Mouse (Mus musculus): ENCODE results near the gene Pde1a. TPM values are rescaled to one million over a fixed set of nuclear protein-coding genes. Genes with fewer than 3 reads are reported as not detected.

The Pde1a gene
- polyA plus RNA-seq, 1 experiment, result 2.1 TPM

GRCm38 (mm10) chr2:80076323-80076722 lies 52.9 kb downstream of the Pde1a start:
- WGBS, result 84% methylated on average over 4 of the region's 4 CpGs
- Histone ChIP-seq H3K4me1 (ENCODE audit: control insufficient read depth, insufficient read depth, insufficient read length, low read length) (no peaks in the 10 kb centered on the region), H3K4me3 (ENCODE audit: low read depth, low read length) (no peak overlapping the region), H3K27me3 (ENCODE audit: control insufficient read depth, insufficient read depth, low read length) (no peaks in the 10 kb centered on the region), H3K36me3 (ENCODE audit: control insufficient read depth, insufficient read depth, low read length) (no peaks in the 10 kb centered on the region), H3K27ac (ENCODE audit: insufficient read depth, low read depth, low read length) (no peak overlapping the region)
- no peak for TF ChIP-seq CTCF (IDR thresholded peaks at IDR 0.05; ENCODE audit: extremely low read depth, insufficient read length, insufficient replicate concordance, low read depth, low read length)
- TF ChIP-seq POLR2A (IDR thresholded peaks at IDR 0.05; ENCODE audit: low read depth, low read length), result no peak

GRCm38 (mm10) chr2:80074531-80074930 lies 54.7 kb downstream of the Pde1a start:
- TF ChIP-seq POLR2A (IDR thresholded peaks at IDR 0.05; ENCODE audit: low read depth, low read length) (no peak), CTCF (IDR thresholded peaks at IDR 0.05; ENCODE audit: extremely low read depth, insufficient read length, insufficient replicate concordance, low read depth, low read length) (no peak)
- 89% methylated on average over 2 of the region's 2 CpGs for WGBS
- Histone ChIP-seq H3K4me1 (ENCODE audit: control insufficient read depth, insufficient read depth, insufficient read length, low read length) (no peaks in the 10 kb centered on the region), H3K4me3 (ENCODE audit: low read depth, low read length) (no peak overlapping the region), H3K27ac (ENCODE audit: insufficient read depth, low read depth, low read length) (no peak overlapping the region), H3K36me3 (ENCODE audit: control insufficient read depth, insufficient read depth, low read length) (no peaks in the 10 kb centered on the region), H3K27me3 (ENCODE audit: control insufficient read depth, insufficient read depth, low read length) (no peaks in the 10 kb centered on the region)

GRCm38 (mm10) chr2:80074046-80074445 lies 55.2 kb downstream of the Pde1a start:
- WGBS, result 46% methylated on average over 5 of the region's 5 CpGs
- no peaks in the 10 kb centered on the region for H3K27me3 ChIP-seq (ENCODE audit: control insufficient read depth, insufficient read depth, low read length)
- H3K36me3 ChIP-seq (ENCODE audit: control insufficient read depth, insufficient read depth, low read length), result no peaks in the 10 kb centered on the region
- no peaks in the 10 kb centered on the region for H3K4me1 ChIP-seq (ENCODE audit: control insufficient read depth, insufficient read depth, insufficient read length, low read length)
- no peak overlapping the region for H3K27ac ChIP-seq (ENCODE audit: insufficient read depth, low read depth, low read length)
- TF ChIP-seq CTCF (IDR thresholded peaks at IDR 0.05; ENCODE audit: extremely low read depth, insufficient read length, insufficient replicate concordance, low read depth, low read length) (no peak), POLR2A (IDR thresholded peaks at IDR 0.05; ENCODE audit: low read depth, low read length) (no peak)
- no peak overlapping the region for H3K4me3 ChIP-seq (ENCODE audit: low read depth, low read length)

- Histone ChIP-seq H3K4me3 (ENCODE audit: low read depth, low read length) (no peak overlapping the region), H3K4me1 (ENCODE audit: control insufficient read depth, insufficient read depth, insufficient read length, low read length) (no peaks in the 10 kb centered on the region), H3K27me3 (ENCODE audit: control insufficient read depth, insufficient read depth, low read length) (no peaks in the 10 kb centered on the region), H3K27ac (ENCODE audit: insufficient read depth, low read depth, low read length) (no peak overlapping the region), H3K36me3 (ENCODE audit: control insufficient read depth, insufficient read depth, low read length) (no peaks in the 10 kb centered on the region)
- TF ChIP-seq POLR2A (IDR thresholded peaks at IDR 0.05; ENCODE audit: low read depth, low read length) (no peak), CTCF (IDR thresholded peaks at IDR 0.05; ENCODE audit: extremely low read depth, insufficient read length, insufficient replicate concordance, low read depth, low read length) (no peak)
- 59% methylated on average over 2 of the region's 2 CpGs for WGBS
These were observed 55.8 kb downstream of the Pde1a start for GRCm38 (mm10) chr2:80073426-80073825.

- WGBS, result 68% methylated on average over 3 of the region's 3 CpGs
- no peaks in the 10 kb centered on the region for H3K27me3 ChIP-seq (ENCODE audit: control insufficient read depth, insufficient read depth, low read length)
- no peak overlapping the region for H3K27ac ChIP-seq (ENCODE audit: insufficient read depth, low read depth, low read length)
- TF ChIP-seq POLR2A (IDR thresholded peaks at IDR 0.05; ENCODE audit: low read depth, low read length), result no peak
- TF ChIP-seq CTCF (IDR thresholded peaks at IDR 0.05; ENCODE audit: extremely low read depth, insufficient read length, insufficient replicate concordance, low read depth, low read length), result no peak
- no peaks in the 10 kb centered on the region for H3K36me3 ChIP-seq (ENCODE audit: control insufficient read depth, insufficient read depth, low read length)
- H3K4me1 ChIP-seq (ENCODE audit: control insufficient read depth, insufficient read depth, insufficient read length, low read length), result no peaks in the 10 kb centered on the region
- no peak overlapping the region for H3K4me3 ChIP-seq (ENCODE audit: low read depth, low read length)
These were observed 59.5 kb downstream of the Pde1a start for GRCm38 (mm10) chr2:80069745-80070144.

- Histone ChIP-seq H3K27me3 (ENCODE audit: control insufficient read depth, insufficient read depth, low read length) (no peaks in the 10 kb centered on the region), H3K36me3 (ENCODE audit: control insufficient read depth, insufficient read depth, low read length) (no peaks in the 10 kb centered on the region), H3K4me1 (ENCODE audit: control insufficient read depth, insufficient read depth, insufficient read length, low read length) (no peaks in the 10 kb centered on the region), H3K4me3 (ENCODE audit: low read depth, low read length) (no peak overlapping the region), H3K27ac (ENCODE audit: insufficient read depth, low read depth, low read length) (no peak overlapping the region)
- TF ChIP-seq CTCF (IDR thresholded peaks at IDR 0.05; ENCODE audit: extremely low read depth, insufficient read length, insufficient replicate concordance, low read depth, low read length) (no peak), POLR2A (IDR thresholded peaks at IDR 0.05; ENCODE audit: low read depth, low read length) (no peak)
- WGBS, result 74% methylated on average over 4 of the region's 4 CpGs
These were observed 62.8 kb downstream of the Pde1a start for GRCm38 (mm10) chr2:80066449-80066848.

- Histone ChIP-seq H3K36me3 (ENCODE audit: control insufficient read depth, insufficient read depth, low read length) (no peaks in the 10 kb centered on the region), H3K27ac (ENCODE audit: insufficient read depth, low read depth, low read length) (no peak overlapping the region), H3K4me3 (ENCODE audit: low read depth, low read length) (no peak overlapping the region), H3K27me3 (ENCODE audit: control insufficient read depth, insufficient read depth, low read length) (no peaks in the 10 kb centered on the region), H3K4me1 (ENCODE audit: control insufficient read depth, insufficient read depth, insufficient read length, low read length) (no peaks in the 10 kb centered on the region)
- TF ChIP-seq CTCF (IDR thresholded peaks at IDR 0.05; ENCODE audit: extremely low read depth, insufficient read length, insufficient replicate concordance, low read depth, low read length) (no peak), POLR2A (IDR thresholded peaks at IDR 0.05; ENCODE audit: low read depth, low read length) (no peak)
These were observed 73.2 kb downstream of the Pde1a start for GRCm38 (mm10) chr2:80056062-80056461.

GRCm38 (mm10) chr2:80054042-80054441 lies 75.2 kb downstream of the Pde1a start:
- H3K4me1 ChIP-seq (ENCODE audit: control insufficient read depth, insufficient read depth, insufficient read length, low read length), result no peaks in the 10 kb centered on the region
- no peak for TF ChIP-seq CTCF (IDR thresholded peaks at IDR 0.05; ENCODE audit: extremely low read depth, insufficient read length, insufficient replicate concordance, low read depth, low read length)
- TF ChIP-seq POLR2A (IDR thresholded peaks at IDR 0.05; ENCODE audit: low read depth, low read length), result no peak
- H3K4me3 ChIP-seq (ENCODE audit: low read depth, low read length), result no peak overlapping the region
- H3K36me3 ChIP-seq (ENCODE audit: control insufficient read depth, insufficient read depth, low read length), result no peaks in the 10 kb centered on the region
- no peak overlapping the region for H3K27ac ChIP-seq (ENCODE audit: insufficient read depth, low read depth, low read length)
- 61% methylated on average over 3 of the region's 3 CpGs for WGBS
- no peaks in the 10 kb centered on the region for H3K27me3 ChIP-seq (ENCODE audit: control insufficient read depth, insufficient read depth, low read length)
